Mouse (Mus musculus) 416B (cell line): ENCODE measurements around the gene Cplx2.

Source experiments
- DNase-seq: peaks from one replicate; pipeline ENCODE4 v3.0.0; 2011; ENCODE audit warnings: low read depth

Gene Cplx2

DNA sequence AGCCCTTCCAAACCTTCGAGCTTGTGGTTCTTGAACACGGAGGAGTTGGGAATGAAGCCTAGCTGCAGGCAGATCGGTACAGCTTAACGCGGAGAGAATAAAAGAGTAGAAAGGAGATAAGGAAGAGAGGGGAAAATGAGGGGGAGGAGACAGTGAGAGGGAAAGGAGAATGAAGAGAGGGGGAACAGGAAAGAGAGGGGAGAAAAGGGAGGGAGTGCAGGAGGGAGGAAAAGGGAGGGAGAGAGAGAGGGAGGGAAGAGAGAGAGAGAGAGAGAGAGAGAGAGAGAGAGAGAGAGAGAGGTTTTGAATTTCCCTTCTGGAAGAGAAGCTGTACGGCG is at the start of gene Cplx2:
Gene Cplx2 (plus strand): TSS at position 301 of the 338 bp plus-strand sequence.
- no peak for DNase-seq

DNA sequence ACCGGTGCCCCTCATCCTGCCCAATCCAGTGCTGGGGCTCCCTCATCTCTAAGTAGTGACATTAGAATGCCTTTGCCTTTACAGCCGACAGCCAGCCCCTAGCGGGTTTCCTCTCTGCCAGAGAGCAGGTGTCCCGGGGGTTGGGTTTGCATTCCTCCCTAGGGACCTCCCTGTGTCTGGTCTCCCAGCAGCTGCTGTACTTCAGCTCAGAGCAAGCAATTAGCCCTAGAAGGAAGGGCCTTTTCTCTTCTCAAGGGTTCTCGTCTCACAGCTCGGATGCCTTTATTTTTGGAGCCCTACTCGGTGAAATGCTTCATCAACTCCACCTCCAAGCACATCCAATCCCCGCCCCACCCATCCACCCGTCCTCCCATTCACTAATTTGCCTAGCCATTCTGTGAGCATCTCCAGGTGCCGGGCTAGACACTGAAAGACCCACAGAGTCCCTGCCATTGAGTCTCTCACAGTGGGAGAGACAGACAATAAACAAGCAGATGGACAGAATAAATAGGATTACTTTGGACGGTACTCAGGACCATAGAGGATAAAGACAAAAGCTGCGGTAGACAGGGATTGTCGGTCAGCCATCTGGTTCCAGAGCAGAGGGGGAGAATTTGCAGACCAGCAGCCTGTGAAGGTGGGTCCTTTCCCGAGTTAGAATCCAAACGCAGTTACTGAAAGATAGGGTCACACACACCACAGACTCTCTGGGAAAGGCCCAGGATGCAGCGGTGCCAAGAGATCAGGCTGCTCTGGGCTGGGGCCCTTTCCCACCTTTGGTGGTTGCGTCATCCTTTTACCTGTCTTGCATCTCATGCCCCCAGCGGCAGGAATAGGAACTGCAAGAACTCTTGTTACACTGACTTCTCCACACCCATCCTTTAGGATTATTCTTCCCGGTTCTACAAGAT is 48.5 kb upstream of the Cplx2 start:
- no peak for DNase-seq

DNA sequence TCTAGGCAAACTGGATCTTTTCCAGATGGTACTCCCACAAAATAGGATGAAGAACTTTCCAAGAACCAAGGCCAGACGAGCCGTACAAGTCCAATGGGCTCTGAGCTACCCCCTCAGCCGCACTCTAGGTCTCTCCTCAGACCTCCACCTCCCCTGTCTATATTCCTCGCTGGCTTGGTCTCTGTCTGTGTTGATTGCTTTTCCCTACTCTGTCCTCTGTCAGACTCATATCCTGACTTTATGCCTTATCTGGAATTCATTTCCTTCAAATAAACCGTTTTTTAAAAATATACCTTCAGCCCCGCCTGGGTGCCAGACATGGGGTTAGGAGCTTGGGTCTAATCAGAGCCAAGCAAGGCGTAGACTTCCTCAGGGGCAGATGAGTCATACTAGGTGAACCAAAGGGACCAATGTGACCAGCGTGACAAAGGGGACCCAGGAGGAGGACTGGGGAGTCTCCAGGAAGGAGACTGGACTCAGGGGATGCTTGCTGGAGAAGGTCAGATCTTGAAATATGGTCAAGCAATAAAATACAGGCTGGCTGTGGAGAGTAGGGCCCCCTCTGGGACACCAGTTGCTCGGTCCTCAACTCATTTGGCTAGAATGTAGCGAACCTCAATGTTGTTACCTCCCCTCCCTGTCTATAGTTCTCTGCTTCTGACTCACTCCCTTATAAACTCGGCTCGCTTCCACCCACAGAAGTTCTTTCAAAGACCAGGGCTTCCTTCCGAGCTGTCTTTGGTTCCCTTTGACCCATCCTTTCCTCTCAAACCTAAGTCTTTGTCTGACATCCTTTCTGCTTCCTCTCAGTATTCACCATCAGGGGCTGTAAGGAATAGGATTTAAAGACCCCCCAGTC is 47.6 kb upstream of the Cplx2 start:
- DNase-seq: peak; percentile 97

DNA sequence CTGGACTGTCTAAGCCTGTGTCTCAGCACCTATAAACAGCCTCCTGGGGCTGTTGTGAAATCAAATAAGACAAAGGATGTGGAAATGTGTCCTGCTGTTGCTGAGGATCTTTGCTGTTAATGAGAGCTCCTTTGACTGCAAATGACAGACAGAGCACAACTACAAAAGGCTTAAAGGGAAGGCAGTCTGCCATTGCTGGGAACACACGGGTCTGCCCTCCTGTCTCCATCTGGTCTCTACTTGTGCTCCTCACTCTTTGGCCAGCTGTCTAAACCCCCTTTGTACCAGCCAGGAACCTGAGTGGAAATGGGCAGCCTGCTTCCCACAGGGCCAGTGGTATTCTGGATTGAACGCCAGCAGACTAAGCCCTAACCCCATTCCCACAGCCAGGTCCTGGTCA is 47.0 kb upstream of the Cplx2 start:
- DNase-seq: no peak

DNA sequence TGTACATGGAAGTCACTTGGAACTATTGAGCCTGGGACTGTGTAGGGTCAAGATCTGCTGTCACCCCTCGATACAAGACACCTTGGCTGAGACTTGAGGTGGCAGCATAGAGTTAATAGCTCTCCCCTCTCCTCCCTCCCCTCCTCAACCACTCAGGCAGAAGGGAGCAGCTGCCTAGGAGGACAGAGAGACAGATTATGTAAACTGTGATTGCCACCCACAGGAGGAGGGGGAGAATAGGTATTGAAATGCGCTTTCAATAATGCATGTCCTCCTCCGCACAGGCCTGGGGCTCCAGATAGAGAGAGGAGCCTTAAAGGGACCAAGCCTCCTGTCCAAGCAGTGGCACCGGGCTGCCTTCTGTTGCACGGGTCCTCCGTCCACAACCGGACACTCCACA is 45.3 kb upstream of the Cplx2 start:
- no peak for DNase-seq

DNA sequence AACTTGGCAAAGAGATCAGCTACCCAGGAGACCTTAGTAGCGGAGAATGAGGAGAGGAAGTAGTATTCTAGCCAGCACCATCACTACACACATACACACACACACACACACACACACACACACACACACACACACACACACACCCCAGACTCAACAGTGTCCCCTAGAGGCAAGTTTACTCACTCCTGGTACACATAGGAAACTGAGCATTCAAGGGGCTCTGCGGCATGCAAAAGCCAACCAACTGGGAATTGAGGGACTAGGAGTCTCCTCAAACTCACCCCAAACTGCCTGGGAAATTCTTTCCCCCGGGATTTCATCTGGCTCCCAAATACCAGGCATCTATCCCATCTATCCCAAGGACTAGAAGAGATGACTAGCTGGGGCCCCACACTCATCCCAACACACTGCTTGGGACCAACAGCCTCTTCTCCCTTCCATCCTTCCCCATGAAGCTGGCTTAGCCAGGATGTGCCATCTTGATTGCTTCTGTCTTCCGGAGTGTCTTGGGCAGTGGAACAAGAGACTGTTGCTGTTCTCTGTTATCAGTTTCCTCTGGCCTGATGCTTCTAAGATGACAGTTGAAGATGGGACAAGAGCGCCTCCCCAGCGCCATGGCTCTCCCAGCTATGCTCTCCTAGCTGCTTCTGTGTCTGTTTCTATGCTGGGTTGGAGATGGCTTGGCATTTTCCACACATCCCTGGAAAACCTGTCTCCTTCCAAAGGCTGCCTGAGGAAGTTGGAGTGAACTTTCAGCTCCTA is 44.3 kb upstream of the Cplx2 start:
- no peak for DNase-seq

DNA sequence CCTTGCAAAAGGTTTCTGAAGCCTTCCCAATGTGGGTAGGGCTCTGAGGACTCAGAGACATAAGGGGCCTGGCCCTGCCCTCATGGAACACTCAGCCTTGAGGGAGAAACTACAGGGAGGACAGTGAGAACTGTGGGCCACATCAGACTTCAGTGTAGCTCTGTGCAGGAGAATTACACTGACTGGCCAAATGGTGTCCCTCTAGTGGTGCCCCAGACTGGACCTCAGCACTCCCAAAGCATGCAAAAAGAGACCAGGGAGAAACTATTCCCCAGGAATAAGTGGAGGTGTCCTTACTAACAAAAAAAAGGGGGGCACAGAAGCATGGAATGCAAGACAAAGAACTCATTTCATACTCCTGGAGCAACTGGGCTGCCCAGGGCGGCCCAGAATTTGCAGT is 43.1 kb upstream of the Cplx2 start:
- no peak for DNase-seq

DNA sequence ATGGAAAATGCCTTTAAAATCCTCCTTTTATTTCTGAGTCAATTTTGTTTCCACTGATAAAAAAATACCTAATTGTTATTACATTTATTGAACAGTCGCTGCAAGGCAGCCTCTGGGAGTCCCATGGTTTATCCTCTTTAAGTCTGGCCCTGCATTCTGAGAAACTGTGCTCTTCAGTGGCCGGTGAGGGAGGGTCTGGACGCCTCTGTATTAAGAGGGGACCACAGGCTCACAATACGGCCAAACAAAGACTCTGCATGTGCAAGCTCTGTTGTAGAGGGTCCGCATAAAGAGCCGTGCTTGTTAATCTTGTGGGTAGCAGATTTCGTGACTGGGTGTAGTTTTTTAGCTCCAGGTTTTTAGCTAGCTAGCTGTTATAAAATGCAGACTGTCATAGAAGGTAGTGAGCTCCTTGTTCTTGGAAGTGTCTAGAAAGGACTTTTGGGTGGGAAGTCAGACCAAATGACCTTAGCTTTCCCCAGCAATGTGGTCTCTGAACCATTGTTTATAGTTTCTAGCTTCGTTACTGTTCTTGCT is 42.1 kb upstream of the Cplx2 start:
- DNase-seq: no peak

DNA sequence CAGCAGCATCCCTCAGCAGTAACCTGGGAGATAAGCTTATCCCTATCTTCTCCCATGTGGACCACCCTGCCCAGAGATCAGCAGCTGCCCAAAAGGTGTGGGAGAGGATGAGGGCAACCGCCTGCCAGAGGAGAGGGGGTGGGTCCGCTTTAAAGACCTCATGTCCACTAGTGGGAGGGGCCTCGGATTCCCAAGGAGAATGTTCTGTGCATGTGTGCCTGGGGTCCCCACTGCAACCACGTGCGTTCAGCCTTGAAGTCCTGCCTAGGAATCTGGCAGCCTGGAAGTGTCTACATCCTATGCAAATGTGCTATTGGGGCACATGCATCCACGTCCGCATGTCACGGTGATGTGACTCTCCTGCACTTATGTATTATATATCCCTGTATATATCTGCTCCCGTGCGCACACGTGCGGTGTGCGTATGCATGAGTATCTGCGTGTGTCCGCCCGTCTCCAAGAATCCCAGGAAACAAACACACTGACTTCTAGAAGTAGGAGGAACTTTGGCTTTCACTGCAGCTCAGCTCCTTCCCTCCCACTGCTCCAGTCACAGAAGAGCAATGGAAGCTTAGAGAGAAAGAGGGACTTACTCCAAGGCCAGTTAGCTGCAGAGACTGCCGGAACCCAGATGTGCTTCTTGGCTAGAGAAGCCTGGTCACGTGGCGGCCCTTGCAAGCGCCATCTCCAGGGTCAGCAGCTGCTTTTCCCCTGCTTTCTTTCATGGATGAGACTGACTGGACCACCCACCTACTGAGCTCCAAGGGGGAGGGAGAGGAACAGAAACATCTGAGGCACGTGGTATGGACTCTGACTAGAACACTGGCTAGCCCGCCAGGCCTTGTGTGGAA is 39.1 kb upstream of the Cplx2 start:
- DNase-seq: no peak

DNA sequence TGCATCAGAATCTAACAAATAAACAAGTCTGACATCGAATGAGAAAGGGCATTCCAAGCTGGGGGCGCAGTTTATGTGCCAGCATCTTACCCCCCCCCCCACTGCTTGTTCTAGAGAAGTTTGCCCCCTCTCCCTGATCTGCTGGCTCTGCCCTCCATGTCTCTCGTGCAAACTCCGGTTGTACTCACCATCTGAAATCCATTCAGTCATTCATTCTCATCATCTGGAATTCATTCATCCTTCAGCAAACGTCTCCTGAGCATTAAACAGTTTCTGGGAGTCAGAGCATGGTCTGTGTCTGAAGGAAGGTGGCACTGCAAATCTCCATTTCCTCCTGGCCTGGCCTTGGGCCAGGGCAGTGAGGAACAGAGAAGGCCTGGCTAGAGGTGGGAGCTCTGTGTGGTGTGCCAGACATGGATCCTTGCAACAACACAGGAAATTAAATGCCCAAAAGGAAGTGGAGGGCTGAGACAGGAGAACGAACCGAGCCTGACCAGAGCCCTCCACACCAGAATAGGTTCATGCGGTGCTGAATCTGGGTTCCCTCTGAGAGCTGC is 38.1 kb upstream of the Cplx2 start:
- DNase-seq: peak; percentile 51

DNA sequence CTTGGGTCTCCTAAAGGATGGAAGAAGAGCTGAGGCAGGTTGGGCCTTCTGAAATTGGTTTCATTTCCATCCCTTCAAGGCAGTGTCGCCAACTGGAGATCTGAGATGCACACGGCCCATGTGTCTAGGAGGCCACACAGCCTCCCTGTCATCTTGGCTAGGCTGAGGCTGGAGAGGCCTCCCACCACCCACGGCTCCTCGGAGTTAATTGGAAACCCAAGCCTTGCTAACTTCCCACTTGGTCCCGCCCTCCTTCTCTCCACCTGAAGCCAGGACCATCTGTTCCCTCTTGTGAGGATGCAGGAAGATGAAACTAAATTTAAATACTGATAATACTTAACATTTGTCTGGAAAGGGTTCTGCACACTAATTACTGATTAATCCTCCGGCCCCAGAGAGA is 34.1 kb upstream of the Cplx2 start:
- no peak for DNase-seq

DNA sequence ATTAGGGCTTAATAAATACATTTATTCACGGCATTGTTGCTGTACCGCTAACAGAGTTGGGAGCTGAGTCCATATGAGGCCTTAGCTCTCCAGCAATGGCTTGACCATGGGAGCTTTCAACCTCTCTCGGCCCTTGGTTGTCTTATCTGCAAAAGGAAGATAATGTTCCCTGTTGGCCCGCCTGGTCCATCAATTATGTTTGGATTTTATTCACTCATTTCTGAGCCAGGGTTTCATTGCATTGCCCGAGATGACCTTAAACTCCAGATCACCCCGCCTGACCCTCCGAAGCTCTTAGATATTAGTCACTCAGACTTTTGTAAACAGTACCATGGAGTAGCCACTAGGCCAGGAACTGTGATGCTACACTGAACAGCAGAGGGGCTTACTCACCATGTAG is 33.6 kb upstream of the Cplx2 start:
- DNase-seq: no peak

DNA sequence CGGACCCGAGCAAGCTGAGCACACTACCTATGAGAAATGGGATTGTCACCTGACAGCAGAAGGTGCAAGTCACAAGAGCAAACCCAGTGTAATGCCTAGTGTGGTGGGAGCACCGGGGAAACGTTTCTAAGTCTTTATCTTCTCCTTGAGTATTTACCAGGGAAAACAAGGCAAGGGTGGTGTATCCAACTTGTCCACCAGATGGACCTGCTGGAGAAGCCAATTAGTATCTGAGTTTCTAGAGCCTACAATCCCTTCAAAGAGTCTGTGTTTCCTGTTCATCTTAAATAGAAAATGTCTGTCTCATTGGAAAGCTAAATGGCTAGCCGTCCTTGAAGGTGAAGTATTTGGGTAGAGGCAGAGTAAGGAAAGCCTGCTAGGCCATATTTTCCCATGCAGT is 32.3 kb upstream of the Cplx2 start:
- DNase-seq: no peak

DNA sequence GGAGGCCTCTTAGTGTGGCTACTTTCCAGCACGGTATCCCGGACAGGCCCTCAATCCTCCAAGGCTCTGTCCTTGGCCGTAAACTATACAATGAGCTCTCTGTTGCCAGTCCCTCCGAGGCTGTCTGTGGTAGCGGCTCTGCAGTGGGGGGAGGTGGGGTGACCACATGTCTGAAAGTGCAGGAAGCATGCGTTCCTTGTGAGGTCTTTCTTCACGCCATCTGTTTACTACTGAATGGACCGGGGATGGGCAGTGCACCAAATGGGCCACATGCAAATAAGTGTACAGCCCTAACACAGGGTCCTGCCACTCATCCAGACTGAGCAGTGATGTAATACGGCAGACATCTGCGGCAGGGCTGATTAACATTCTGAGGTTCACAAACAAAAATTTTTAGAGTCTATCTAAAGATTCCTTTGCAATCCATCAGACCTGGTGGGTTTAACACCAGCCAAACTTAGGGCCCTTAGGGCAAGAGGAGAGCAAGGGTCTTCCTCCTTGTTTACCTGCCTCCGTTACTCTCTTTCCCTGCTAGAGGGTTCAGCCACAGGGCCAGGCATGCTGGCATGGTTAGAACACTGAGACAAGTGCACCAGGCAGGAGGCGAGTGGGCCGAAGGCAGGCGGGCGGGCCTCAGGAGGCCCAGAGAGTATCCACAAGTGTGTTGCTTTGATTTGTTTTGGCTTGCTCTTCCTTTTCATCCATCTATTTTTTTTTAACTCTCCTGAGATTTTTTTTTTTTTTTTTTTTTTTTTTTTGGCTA is 25.1 kb upstream of the Cplx2 start:
- no peak for DNase-seq

DNA sequence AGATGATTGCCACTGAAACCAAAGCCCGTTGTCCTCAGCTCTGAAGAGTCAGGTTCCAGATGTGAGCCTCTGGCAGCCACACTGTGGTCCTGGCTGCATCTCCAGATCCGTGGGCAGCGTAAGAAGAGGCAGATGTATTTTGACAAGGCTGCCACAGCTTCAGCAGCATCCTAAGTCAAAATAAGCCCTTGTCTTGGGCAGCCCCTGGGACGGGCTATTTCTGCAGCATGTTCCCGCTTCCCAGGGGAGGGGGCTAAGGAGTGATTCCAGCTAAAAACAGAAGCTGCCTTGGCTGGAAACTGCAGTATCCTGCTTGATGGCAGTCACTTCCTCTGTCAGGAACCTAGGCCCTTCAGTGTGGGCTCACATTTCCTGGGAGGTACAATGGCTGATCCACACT is 23.1 kb upstream of the Cplx2 start:
- no peak for DNase-seq

DNA sequence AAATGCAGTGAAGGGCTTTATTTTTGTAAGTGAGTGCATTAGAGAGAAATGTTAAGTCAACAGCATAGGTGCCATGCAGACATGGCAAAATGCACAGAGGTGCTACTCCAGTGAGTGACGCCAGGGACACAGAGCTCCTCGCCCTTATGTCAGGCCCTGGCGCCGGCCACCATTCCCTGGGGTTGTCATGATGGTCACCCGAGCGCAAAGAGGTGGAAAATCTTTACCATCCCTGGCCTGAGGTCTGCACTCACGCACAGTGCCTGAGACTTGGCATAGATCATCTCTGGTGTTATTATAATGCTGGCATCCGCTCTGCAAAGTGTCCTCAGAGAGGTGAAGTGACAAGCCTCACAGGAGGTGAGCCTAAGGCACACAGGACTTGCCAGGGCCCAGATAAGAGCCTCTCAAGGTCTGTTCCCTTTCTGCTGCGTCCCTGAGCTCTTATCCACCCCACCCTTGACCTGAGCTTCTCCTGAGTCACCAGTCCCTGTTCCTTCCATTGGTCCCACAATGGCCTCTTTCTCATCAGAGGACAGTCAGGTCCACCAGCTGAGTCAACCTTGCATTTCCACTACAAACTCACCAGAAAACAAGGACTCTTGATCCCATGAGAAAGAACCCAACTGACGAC is 21.9 kb upstream of the Cplx2 start:
- no peak for DNase-seq

DNA sequence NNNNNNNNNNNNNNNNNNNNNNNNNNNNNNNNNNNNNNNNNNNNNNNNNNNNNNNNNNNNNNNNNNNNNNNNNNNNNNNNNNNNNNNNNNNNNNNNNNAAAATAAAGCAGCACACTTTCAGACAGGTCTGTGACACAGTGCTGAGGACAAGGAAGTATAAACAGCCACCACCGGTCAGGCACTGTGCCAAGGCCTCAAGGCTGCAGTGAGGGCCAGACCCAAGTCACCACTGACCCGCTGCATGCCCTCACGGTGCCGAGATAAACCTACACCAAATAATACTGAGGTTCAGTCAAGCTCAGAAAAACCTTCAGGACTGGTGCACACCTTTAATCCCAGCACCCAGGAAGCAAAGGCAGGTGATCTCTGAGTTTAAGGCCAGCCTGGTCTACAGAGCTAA is 13.7 kb upstream of the Cplx2 start:
- peak; percentile 77 for DNase-seq

DNA sequence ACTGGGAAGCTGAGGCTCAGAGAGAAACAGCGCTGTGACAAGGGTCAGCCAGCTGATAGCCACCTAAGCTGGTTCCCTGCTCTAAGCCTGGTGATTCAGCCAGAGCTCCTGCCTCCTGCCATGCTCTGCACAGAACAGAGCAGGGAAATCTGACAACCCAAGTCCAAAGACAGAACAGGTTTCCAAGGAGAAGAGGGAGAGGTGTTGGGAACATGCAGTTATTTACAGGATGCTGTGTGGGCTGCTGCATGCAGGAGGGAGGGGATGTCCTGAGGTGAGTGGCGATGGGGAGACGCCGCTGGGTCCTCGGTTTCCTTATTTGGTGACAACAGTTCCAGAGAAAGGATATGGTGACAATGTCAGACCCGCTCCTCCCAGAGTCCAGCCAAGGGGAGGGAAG is 12.0 kb upstream of the Cplx2 start:
- DNase-seq: no peak

DNA sequence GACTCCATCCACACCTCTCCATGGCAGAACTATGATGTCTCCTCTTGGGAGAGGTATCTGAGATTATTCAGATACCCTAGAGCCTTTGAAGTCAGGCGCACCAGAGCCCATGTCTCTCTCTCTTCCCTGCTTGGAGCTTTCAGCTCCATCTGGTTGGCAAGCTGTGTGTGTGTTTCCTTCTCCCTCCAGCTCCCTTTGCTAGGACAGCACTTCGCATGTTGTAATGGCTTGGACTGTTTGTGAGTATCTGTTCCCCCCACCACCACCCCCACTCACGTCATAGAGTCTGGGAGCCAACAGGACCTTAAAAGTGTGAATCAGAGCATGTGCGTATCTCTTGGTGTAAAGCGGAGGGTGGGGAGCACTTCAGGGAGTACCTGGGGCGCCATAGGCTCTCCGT is 6.5 kb upstream of the Cplx2 start:
- DNase-seq: no peak

DNA sequence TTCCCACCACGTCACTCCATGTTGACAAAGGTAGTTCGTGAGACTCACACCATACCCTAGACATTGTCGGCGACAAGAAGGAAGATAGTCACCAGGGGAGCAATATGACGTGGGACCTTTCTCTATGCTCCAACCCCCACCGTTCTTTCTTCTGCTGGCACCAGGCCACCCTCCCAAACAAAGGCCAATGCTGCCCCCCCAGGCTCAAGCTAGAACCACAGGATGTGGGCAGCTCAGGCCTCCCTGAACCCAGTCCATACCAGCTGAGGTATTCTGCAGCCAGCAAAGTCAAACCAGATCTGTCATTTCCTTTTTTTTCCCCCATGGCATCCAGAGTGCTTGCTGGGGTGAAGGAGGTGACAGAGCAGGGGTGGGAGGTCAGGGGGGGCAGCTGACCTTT is 3.4 kb upstream of the Cplx2 start:
- DNase-seq: peak; percentile 71
